Mouse (Mus musculus) embryonic fibroblast, embryonic 13.5 days (primary cell): ENCODE data around the gene Palld. TPM values are rescaled to one million over a fixed set of nuclear protein-coding genes. Genes with fewer than 3 reads are reported as not detected.

ENCODE experiments used
- H3K27ac ChIP-seq: 2 replicates; pipeline ENCODE4 v1.5.1; 2012; ENCODE audit warnings: low read length, control low read depth, inconsistent platforms; ENCODE audit not compliant: insufficient read depth
- H3K4me1 ChIP-seq: 2 replicates; pipeline ENCODE4 v1.6.1; 2011; ENCODE audit warnings: low read length; ENCODE audit not compliant: control insufficient read depth, insufficient read depth
- H3K4me3 ChIP-seq: 2 replicates; pipeline ENCODE4 v1.5.1; 2011; ENCODE audit warnings: mild to moderate bottlenecking, control low read depth, low read length; ENCODE audit not compliant: insufficient read depth
- CTCF ChIP-seq: IDR thresholded peaks from 2 replicates; pipeline ENCODE4 v1.5.1; 2011; ENCODE audit warnings: mild to moderate bottlenecking, control low read depth, low read length, moderate library complexity, borderline replicate concordance; ENCODE audit not compliant: insufficient read depth
- POLR2A ChIP-seq: IDR thresholded peaks from 2 replicates; pipeline ENCODE4 v1.6.1; 2011; ENCODE audit warnings: low read depth, mild to moderate bottlenecking, control low read depth, low read length, moderate library complexity
- polyA plus RNA-seq: library from polyadenylated mRNA; stranded (reverse); fragments of >200 nt; gene quantifications from 2 replicates; pipeline ENCODE4 v1.2.4, GENCODE M21; 2011; ENCODE audit warnings: low read depth; ENCODE audit not compliant: missing spikeins, insufficient read length

Palld gene
- polyA plus RNA-seq, 1 experiment: 228 TPM

DNA sequence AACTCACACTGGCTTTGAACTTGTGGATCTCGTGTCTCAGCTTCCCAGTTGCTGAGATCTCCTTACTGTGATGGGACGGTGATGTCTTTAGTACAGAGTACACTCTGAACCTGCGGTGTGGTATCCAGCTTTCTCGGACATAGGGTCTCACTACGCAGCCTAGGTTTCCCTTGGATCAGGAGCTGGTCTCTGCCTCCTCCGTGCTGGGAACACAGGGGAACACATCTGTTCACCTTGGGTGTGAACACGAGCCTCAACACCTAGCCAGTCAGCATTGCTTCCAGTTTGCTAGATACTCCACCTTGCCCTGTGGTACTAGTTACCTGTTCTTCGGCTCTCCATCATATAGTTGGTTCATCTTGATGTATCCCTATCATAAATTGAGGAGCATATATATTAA lies 413.9 kb downstream of the Palld start:
- no peaks in the 10 kb centered on the region for H3K4me1 ChIP-seq
- TF ChIP-seq POLR2A (no peak), CTCF (no peak)
- H3K27ac ChIP-seq: no peak overlapping the region
- H3K4me3 ChIP-seq: no peak overlapping the region

- peak within 1 kb of the TSS; percentile 89 for H3K27ac ChIP-seq
- TF ChIP-seq CTCF (no peak), POLR2A (peak; percentile 63)
- no peaks in the 10 kb centered on the region for H3K4me1 ChIP-seq
- H3K4me3 ChIP-seq: peak within 1 kb of the TSS; percentile 81
These were observed 414.8 kb downstream of the Palld start, which contains the start of gene Cbr4 for GRCm38 (mm10) chr8:61487597-61488156. Gene Cbr4 (plus strand): TSS chr8:61487734.

DNA sequence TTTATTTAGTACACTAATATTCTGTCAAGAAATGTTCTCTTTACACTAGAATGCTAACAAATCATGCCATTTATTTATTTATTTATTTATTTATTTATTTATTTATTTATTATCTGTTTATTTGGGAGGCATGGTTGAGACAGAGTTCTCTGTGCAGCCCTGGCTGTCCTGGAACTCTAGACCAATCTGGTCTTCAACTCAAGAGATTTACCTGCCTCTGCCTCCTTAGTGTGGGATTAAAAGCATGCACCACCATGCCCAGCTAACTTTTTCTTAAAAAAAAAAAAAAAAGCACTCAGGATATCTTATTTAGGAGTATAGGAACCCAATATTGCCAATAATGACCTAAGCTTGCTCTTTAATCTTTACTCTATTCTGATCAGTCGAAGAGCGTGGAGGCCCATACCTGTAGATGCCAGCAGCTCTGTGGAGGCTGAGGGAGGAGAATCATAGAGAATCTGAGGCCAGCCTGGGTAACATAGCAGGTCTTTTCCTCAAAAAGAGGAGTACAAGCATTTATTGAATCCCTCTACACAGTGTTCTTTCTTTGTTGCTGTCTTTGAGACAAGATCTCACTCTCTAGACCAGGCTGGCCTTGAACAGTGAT lies 415.5 kb downstream of the Palld start:
- Histone ChIP-seq H3K4me3 (no peak overlapping the region), H3K4me1 (no peaks in the 10 kb centered on the region), H3K27ac (no peak overlapping the region)
- TF ChIP-seq CTCF (no peak), POLR2A (no peak)

GRCm38 (mm10) chr8:61480260-61480967 lies 422.1 kb downstream of the Palld start:
- Histone ChIP-seq H3K4me3 (no peak overlapping the region), H3K27ac (no peak overlapping the region), H3K4me1 (no peaks in the 10 kb centered on the region; the same call in 1 of the 2 replicates)
- no peak for TF ChIP-seq POLR2A
- no peak for TF ChIP-seq CTCF

GRCm38 (mm10) chr8:61479506-61480214 lies 422.8 kb downstream of the Palld start:
- Histone ChIP-seq H3K4me3 (no peak overlapping the region), H3K4me1 (no peaks in the 10 kb centered on the region; the same call in 1 of the 2 replicates), H3K27ac (no peak overlapping the region)
- TF ChIP-seq CTCF (peak; percentile 35; the same call in 1 of the 2 replicates), POLR2A (no peak)

- Histone ChIP-seq H3K4me1 (no peaks in the 10 kb centered on the region; the same call in 1 of the 2 replicates), H3K4me3 (no peak overlapping the region), H3K27ac (no peak overlapping the region)
- no peak for TF ChIP-seq CTCF
- TF ChIP-seq POLR2A: no peak
These were observed 423.7 kb downstream of the Palld start for GRCm38 (mm10) chr8:61478793-61479192.

DNA sequence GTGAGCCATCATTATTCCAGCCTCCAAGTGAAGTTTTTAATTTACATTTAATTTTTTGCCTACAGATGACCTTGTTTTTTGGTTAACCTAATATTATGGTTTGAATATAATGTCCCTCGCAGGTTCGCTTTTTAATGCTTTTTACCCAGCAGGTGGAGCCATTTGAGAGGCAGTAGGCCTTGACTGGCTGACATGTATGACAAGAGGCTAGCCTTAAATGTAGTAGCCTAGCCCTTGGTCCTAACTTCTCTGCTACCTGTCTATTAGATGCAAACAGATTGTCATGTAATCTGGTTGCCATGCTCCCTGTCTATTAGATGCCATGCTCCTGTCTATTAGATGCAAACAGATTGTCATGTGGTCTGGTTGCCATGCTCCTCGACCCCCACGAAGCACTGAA lies 424.3 kb downstream of the Palld start:
- H3K4me3 ChIP-seq: no peak overlapping the region
- H3K4me1 ChIP-seq: no peaks in the 10 kb centered on the region; the same call in 1 of the 2 replicates
- TF ChIP-seq POLR2A (no peak), CTCF (no peak)
- H3K27ac ChIP-seq: no peak overlapping the region

DNA sequence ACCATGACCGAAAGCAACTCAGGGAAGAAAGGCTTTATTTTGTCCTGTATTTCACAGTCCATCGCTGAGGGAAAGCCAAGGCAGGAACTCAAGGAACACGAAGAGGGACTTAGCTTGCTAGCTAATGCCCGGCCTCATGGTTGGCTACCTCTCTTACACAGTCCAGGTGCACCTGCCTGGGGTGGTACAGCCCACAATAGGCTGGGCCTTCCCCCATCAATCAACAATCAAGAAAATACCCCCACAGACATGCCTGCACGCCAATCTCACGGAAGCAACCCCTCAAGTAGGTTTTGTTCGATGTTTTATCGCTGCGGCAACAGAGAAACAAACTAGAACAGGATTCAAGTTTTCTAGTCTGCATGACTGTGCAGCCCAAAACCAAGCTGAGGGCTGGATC lies 426.3 kb downstream of the Palld start:
- no peak overlapping the region for H3K4me3 ChIP-seq
- no peak overlapping the region for H3K27ac ChIP-seq
- TF ChIP-seq POLR2A: no peak
- TF ChIP-seq CTCF: no peak
- H3K4me1 ChIP-seq: no peaks in the 10 kb centered on the region; the same call in 1 of the 2 replicates

DNA sequence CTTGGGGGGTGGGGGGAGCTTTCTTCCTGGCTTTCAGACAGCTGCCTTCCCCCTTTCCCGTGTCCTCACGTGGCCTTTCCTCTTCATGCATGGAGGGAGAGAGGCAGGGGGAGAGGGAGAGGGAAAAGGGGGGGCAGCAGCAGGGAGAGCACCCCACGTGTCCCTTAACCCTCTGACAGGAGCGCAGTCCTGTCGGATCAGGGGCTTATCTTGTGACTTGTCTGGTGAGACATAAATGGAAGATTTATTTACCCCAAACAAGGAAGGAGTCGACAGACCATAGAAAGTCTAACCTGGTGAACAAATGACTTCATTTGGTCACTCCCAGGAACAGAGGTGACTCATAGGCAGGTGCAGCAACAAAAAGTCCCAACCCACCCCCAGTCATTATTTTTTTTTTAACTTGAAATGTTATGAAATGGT lies 427.2 kb downstream of the Palld start:
- Histone ChIP-seq H3K27ac (no peak overlapping the region), H3K4me1 (no peaks in the 10 kb centered on the region; the same call in 1 of the 2 replicates), H3K4me3 (no peak overlapping the region)
- TF ChIP-seq POLR2A (no peak), CTCF (no peak)
